Mouse (Mus musculus) midbrain, embryonic 12.5 days (tissue): ENCODE data around the gene Calu. TPM values are rescaled to one million over a fixed set of nuclear protein-coding genes. Genes with fewer than 3 reads are reported as not detected.

Experiments used
- ATAC-seq: fragments of 200-750 bp; cut with Nextera tagmentation; 2 replicates; pipeline ENCODE4 v1.8.0; 2017; ENCODE audit warnings: low read depth, moderate TSS enrichment, moderate library complexity; ENCODE audit not compliant: low FRiP score
- H3K27ac ChIP-seq: fragments of 300-500 bp; sonication (generic); replicated peaks from 2 replicates; pipeline ENCODE4 v1.5.1; 2016; ENCODE audit warnings: mild to moderate bottlenecking
- H3K27me3 ChIP-seq: fragments of 300-500 bp; sonication (generic); 2 replicates; pipeline ENCODE4 v1.6.1; 2016; ENCODE audit warnings: mild to moderate bottlenecking
- H3K36me3 ChIP-seq: fragments of 300-500 bp; sonication (generic); 2 replicates; pipeline ENCODE4 v1.6.1; 2016
- H3K4me1 ChIP-seq: fragments of 300-500 bp; sonication (generic); 2 replicates; pipeline ENCODE4 v1.6.1; 2016
- H3K4me2 ChIP-seq: fragments of 300-500 bp; sonication (generic); replicated peaks from 2 replicates; pipeline ENCODE4 v1.6.1; 2016; ENCODE audit warnings: mild to moderate bottlenecking, moderate library complexity
- H3K4me3 ChIP-seq: fragments of 300-500 bp; sonication (generic); 2 replicates; pipeline ENCODE4 v1.5.1; 2016; ENCODE audit warnings: mild to moderate bottlenecking
- H3K9ac ChIP-seq: fragments of 300-500 bp; sonication (generic); replicated peaks from 2 replicates; pipeline ENCODE4 v1.6.1; 2016; ENCODE audit warnings: mild to moderate bottlenecking, moderate library complexity
- H3K9me3 ChIP-seq: fragments of 300-500 bp; sonication (generic); 2 replicates; pipeline ENCODE4 v1.6.1; 2016; ENCODE audit warnings: mild to moderate bottlenecking
- WGBS: fragments of 180-500 bp; shearing (Covaris S2); methylation state at CpG from one replicate; pipeline ENCODE4 v1.1.7; 2016; 5-methylcytosine and 5-hydroxymethylcytosine counted together
- polyA plus RNA-seq: library from polyadenylated mRNA; unstranded; fragments of >200 nt; fragmentation: Nextera tagmentation; extraction: Ambion mirVana; gene quantifications from 2 replicates; pipeline ENCODE4 v1.2.1, GENCODE M21; 2016

Gene Calu
- polyA plus RNA-seq = 204 and 225 TPM in 2 replicates

- Histone ChIP-seq H3K4me1 (peaks cover 11% of the 10 kb centered on the region), H3K27ac (peak within 1 kb of the TSS; percentile 75), H3K4me2 (peak within 1 kb of the TSS; percentile 79), H3K9ac (peak within 1 kb of the TSS; percentile 88), H3K9me3 (no peaks in the 10 kb centered on the region), H3K4me3 (peak within 1 kb of the TSS; percentile 78), H3K36me3 (no peaks in the 10 kb centered on the region), H3K27me3 (no peaks in the 10 kb centered on the region)
- WGBS = under 1% methylated on average over 55 of the region's 55 CpGs
- ATAC-seq = peak; percentile 100
These were observed at the start of gene Calu for GRCm38 (mm10) chr6:29347665-29348370. TSS of gene Calu (plus strand) at chr6:29348069.

- no peaks in the 10 kb centered on the region for H3K9me3 ChIP-seq
- no peaks in the 10 kb centered on the region for H3K27me3 ChIP-seq
- no peak for ATAC-seq
- H3K36me3 ChIP-seq = no peaks in the 10 kb centered on the region
- no peak overlapping the region for H3K4me2 ChIP-seq
- 79% methylated on average over 2 of the region's 2 CpGs for WGBS
- H3K4me1 ChIP-seq = no peaks in the 10 kb centered on the region
- H3K4me3 ChIP-seq = no peak overlapping the region
- no peak overlapping the region for H3K27ac ChIP-seq
- H3K9ac ChIP-seq = no peak overlapping the region
These were observed 48.8 kb upstream of the Calu start for GRCm38 (mm10) chr6:29299112-29299511.

- no peaks in the 10 kb centered on the region for H3K27me3 ChIP-seq
- no peak overlapping the region for H3K9ac ChIP-seq
- H3K36me3 ChIP-seq = no peaks in the 10 kb centered on the region
- no peak overlapping the region for H3K27ac ChIP-seq
- no peaks in the 10 kb centered on the region for H3K9me3 ChIP-seq
- no peak overlapping the region for H3K4me3 ChIP-seq
- no peaks in the 10 kb centered on the region for H3K4me1 ChIP-seq
- no peak overlapping the region for H3K4me2 ChIP-seq
- no peak for ATAC-seq
These were observed 44.6 kb upstream of the Calu start for GRCm38 (mm10) chr6:29303251-29303650.

- Histone ChIP-seq H3K9ac (no peak overlapping the region), H3K4me1 (no peaks in the 10 kb centered on the region), H3K27ac (no peak overlapping the region), H3K4me3 (no peak overlapping the region), H3K27me3 (no peaks in the 10 kb centered on the region), H3K4me2 (no peak overlapping the region), H3K36me3 (no peaks in the 10 kb centered on the region), H3K9me3 (no peaks in the 10 kb centered on the region)
- ATAC-seq = no peak
- 53% methylated on average over 5 of the region's 5 CpGs for WGBS
These were observed 44.1 kb upstream of the Calu start for GRCm38 (mm10) chr6:29303726-29304125.

- WGBS = 87% methylated on average over 4 of the region's 4 CpGs
- Histone ChIP-seq H3K9ac (no peak overlapping the region), H3K27ac (no peak overlapping the region), H3K4me3 (no peak overlapping the region), H3K27me3 (no peaks in the 10 kb centered on the region), H3K36me3 (no peaks in the 10 kb centered on the region), H3K4me2 (no peak overlapping the region), H3K9me3 (no peaks in the 10 kb centered on the region), H3K4me1 (no peaks in the 10 kb centered on the region)
- ATAC-seq = no peak
These were observed 42.4 kb upstream of the Calu start for GRCm38 (mm10) chr6:29305462-29305861.

GRCm38 (mm10) chr6:29308846-29309605, 38.8 kb upstream of the Calu start:
- H3K4me2 ChIP-seq = no peak overlapping the region
- WGBS = 88% methylated on average over 16 of the region's 16 CpGs
- no peaks in the 10 kb centered on the region for H3K27me3 ChIP-seq
- no peaks in the 10 kb centered on the region for H3K4me1 ChIP-seq
- H3K27ac ChIP-seq = no peak overlapping the region
- H3K9ac ChIP-seq = no peak overlapping the region
- no peaks in the 10 kb centered on the region for H3K36me3 ChIP-seq
- no peak overlapping the region for H3K4me3 ChIP-seq
- ATAC-seq = no peak
- no peaks in the 10 kb centered on the region for H3K9me3 ChIP-seq

- no peaks in the 10 kb centered on the region for H3K36me3 ChIP-seq
- H3K9ac ChIP-seq = no peak overlapping the region
- no peak for ATAC-seq
- H3K4me3 ChIP-seq = no peak overlapping the region
- 69% methylated on average over 14 of the region's 14 CpGs for WGBS
- no peak overlapping the region for H3K27ac ChIP-seq
- no peaks in the 10 kb centered on the region for H3K9me3 ChIP-seq
- no peaks in the 10 kb centered on the region for H3K27me3 ChIP-seq
- no peak overlapping the region for H3K4me2 ChIP-seq
- no peaks in the 10 kb centered on the region for H3K4me1 ChIP-seq
These were observed 34.1 kb upstream of the Calu start for GRCm38 (mm10) chr6:29313690-29314202.

- H3K9ac ChIP-seq = no peak overlapping the region
- no peak overlapping the region for H3K4me3 ChIP-seq
- H3K4me1 ChIP-seq = no peaks in the 10 kb centered on the region
- H3K27me3 ChIP-seq = no peaks in the 10 kb centered on the region
- no peaks in the 10 kb centered on the region for H3K9me3 ChIP-seq
- no peaks in the 10 kb centered on the region for H3K36me3 ChIP-seq
- no peak for ATAC-seq
- 73% methylated on average over 2 of the region's 2 CpGs for WGBS
- H3K4me2 ChIP-seq = no peak overlapping the region
- no peak overlapping the region for H3K27ac ChIP-seq
These were observed 30.6 kb upstream of the Calu start for GRCm38 (mm10) chr6:29317286-29317685.

GRCm38 (mm10) chr6:29317941-29318340, 29.9 kb upstream of the Calu start:
- Histone ChIP-seq H3K4me2 (no peak overlapping the region), H3K9ac (no peak overlapping the region), H3K36me3 (no peaks in the 10 kb centered on the region), H3K27ac (no peak overlapping the region), H3K4me1 (no peaks in the 10 kb centered on the region), H3K9me3 (no peaks in the 10 kb centered on the region), H3K4me3 (no peak overlapping the region), H3K27me3 (no peaks in the 10 kb centered on the region)
- WGBS = 75% methylated on average over 3 of the region's 3 CpGs
- ATAC-seq = no peak

- WGBS = 85% methylated on average over 5 of the region's 5 CpGs
- H3K9ac ChIP-seq = no peak within 1 kb of the TSS
- no peaks in the 10 kb centered on the region for H3K27me3 ChIP-seq
- no peak within 1 kb of the TSS for H3K4me2 ChIP-seq
- H3K36me3 ChIP-seq = no peaks in the 10 kb centered on the region
- no peak within 1 kb of the TSS for H3K4me3 ChIP-seq
- H3K4me1 ChIP-seq = no peaks in the 10 kb centered on the region
- H3K27ac ChIP-seq = no peak within 1 kb of the TSS
- no peak for ATAC-seq
- H3K9me3 ChIP-seq = no peaks in the 10 kb centered on the region
These were observed 29.0 kb upstream of the Calu start, which contains the start of gene Fam71f1 for GRCm38 (mm10) chr6:29318879-29319278. TSS of gene Fam71f1 (plus strand) at chr6:29319140.

GRCm38 (mm10) chr6:29321586-29321985, 26.3 kb upstream of the Calu start:
- no peaks in the 10 kb centered on the region for H3K4me1 ChIP-seq
- H3K36me3 ChIP-seq = no peaks in the 10 kb centered on the region
- WGBS = 80% methylated on average over 6 of the region's 6 CpGs
- no peak overlapping the region for H3K27ac ChIP-seq
- no peak overlapping the region for H3K4me2 ChIP-seq
- H3K27me3 ChIP-seq = no peaks in the 10 kb centered on the region
- H3K9me3 ChIP-seq = no peaks in the 10 kb centered on the region
- no peak for ATAC-seq
- no peak overlapping the region for H3K9ac ChIP-seq
- H3K4me3 ChIP-seq = no peak overlapping the region

GRCm38 (mm10) chr6:29322147-29322546, 25.7 kb upstream of the Calu start:
- Histone ChIP-seq H3K9ac (no peak overlapping the region), H3K4me3 (no peak overlapping the region), H3K27me3 (no peaks in the 10 kb centered on the region), H3K4me1 (no peaks in the 10 kb centered on the region), H3K27ac (no peak overlapping the region), H3K36me3 (no peaks in the 10 kb centered on the region), H3K9me3 (no peaks in the 10 kb centered on the region), H3K4me2 (no peak overlapping the region)
- ATAC-seq = no peak
- WGBS = 93% methylated on average over 7 of the region's 7 CpGs
